Mouse (Mus musculus) embryonic facial prominence, embryonic 12.5 days (tissue): ENCODE results near the gene Mmrn1. TPM values are rescaled to one million over a fixed set of nuclear protein-coding genes. Genes with fewer than 3 reads are reported as not detected.

Experiments
- polyA plus RNA-seq: library from polyadenylated mRNA; unstranded; fragments of >200 nt; fragmentation: Nextera tagmentation; extraction: Ambion mirVana; gene quantifications from 2 replicates; pipeline ENCODE4 v1.2.1, GENCODE M21; 2016

Gene Mmrn1
- polyA plus RNA-seq, 1 experiment from 2014 or later: 8.5 TPM

Other genes with a start within 250 kb of the Mmrn1 start
- gene Snca, start 95.1 kb upstream of the Mmrn1 start, polyA plus RNA-seq: 26.2 and 29.6 TPM in 2 replicates